Mouse (Mus musculus): ENCODE measurements around the gene Scyl1.

DNA sequence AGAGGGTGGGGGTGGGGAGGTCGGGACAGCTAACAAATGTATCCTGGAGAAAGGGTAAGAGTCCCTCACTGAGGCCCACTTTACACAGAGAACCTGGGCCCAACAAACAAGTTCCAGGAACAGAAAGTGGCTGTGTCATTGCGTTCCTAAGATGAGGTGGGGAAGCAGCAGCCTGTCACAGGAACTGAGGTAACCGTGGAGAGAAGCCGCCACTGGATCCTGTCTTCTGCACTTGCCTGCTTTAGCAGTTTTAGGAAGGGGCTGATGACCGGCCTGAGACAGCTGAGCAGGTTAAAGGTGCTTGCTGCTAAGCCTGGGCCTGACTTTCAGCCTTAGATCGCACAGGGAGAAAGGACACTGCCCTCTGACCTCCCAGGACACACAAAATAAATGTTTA, 35.6 kb upstream of the Scyl1 start:
- TF ChIP-seq POLR2A (IDR thresholded peaks at IDR 0.05; ENCODE audit: low read depth, low read length) = no peak
- no peak for TF ChIP-seq CTCF (IDR thresholded peaks at IDR 0.05; ENCODE audit: extremely low read depth, insufficient read length, insufficient replicate concordance, low read depth, low read length)

Data from small intestine, adult 2 months (tissue).